Mouse (Mus musculus) adrenal gland, adult 18-20 months (tissue): ENCODE measurements around the gene Cer1. TPM values are rescaled to one million over a fixed set of nuclear protein-coding genes. Genes with fewer than 3 reads are reported as not detected.

Experiments used
- total RNA-seq, 2 experiments: library from RNA; stranded (reverse); gene quantifications; 1 replicate in 1 of 2; 2 replicates in 1 of 2; pipeline ENCODE4 v1.2.3; 2021

Gene Cer1
- total RNA-seq, 2 experiments from 2014 or later, result not detected

Other genes starting within 250 kb of the Cer1 start
- gene Nfib, start 179.4 kb downstream of the Cer1 start, total RNA-seq, result 10 to 100 TPM; 61.8 to 76.3 TPM
- 10 to 100 TPM; 12.9 to 19.8 TPM for gene Zdhhc21, start 25.2 kb downstream of the Cer1 start, total RNA-seq
- gene Frem1, start 167.2 kb upstream of the Cer1 start, total RNA-seq, result under 1 TPM; 0.54 to 0.56 TPM